Mouse (Mus musculus) left cerebral cortex, adult 18-20 months (tissue): ENCODE measurements around the gene Ppp2ca. TPM values are rescaled to one million over a fixed set of nuclear protein-coding genes. Genes with fewer than 3 reads are reported as not detected.
A peak's percentile ranks its signal among the peaks of the same experiment; 100 is the strongest.
"Not testable (repeated sequence)": the region's sequence is repeated elsewhere in the genome, so short reads cannot be mapped to it uniquely, and the experiment has no call there.

Experiments used
- DNase-seq, 2 experiments: peaks; one replicate each; pipeline ENCODE4 v3.0.0; 2021 to 2022; ENCODE audit warnings: low spot score in 2 of 2, mixed read lengths in 1 of 2
- microRNA-seq, 2 experiments: library from miRNA; unstranded; fragments of <30 nt; microRNA quantifications; one replicate each; pipeline ENCODE4 v1.2.0; 2021
- total RNA-seq, 2 experiments: library from RNA; stranded (reverse); gene quantifications; 2 replicates each; pipeline ENCODE4 v1.2.3; 2021

The Ppp2ca gene
- total RNA-seq, 2 experiments from 2014 or later: 120 to 124 TPM

DNA sequence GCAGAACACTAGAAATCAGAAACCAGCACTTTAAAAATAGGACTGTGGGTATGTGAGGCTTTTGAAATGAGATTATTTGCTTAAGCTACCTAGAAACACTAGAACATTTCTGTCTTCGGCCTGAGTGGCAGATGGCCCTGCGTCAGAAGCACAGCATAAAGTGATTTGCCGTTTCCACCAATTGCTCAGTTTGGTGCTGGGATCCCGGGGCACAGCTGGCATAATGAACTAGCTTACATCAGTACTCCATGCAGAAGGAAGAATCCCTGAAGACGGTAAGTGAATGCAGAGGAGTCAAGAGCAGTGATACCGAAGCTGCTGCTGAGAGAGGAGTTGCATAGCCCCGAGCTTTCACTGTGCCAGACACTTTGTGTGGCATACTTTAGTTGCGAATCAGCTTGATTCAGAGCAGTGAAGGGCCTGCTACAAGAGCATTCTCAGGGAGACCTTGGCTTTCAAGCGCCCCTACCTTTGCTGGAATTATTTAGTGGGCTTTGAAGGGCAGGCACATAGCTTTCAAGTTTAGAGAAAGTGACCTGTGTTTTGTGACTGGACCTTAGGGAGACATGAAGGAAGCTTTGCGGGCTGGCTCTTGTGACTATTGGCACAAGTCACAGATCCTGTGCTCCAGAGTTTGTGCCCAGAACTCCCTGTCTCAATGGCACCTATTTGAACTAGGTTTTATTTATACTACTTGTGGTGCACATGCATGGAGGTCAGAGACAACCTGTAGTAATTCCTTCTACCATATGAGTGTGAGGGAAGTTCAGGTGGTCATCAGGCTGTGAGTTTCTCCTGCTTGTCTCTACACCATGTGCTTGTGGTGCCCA is 31.4 kb downstream of the Ppp2ca start:
- DNase-seq: peak; percentile 60 to 80

DNA sequence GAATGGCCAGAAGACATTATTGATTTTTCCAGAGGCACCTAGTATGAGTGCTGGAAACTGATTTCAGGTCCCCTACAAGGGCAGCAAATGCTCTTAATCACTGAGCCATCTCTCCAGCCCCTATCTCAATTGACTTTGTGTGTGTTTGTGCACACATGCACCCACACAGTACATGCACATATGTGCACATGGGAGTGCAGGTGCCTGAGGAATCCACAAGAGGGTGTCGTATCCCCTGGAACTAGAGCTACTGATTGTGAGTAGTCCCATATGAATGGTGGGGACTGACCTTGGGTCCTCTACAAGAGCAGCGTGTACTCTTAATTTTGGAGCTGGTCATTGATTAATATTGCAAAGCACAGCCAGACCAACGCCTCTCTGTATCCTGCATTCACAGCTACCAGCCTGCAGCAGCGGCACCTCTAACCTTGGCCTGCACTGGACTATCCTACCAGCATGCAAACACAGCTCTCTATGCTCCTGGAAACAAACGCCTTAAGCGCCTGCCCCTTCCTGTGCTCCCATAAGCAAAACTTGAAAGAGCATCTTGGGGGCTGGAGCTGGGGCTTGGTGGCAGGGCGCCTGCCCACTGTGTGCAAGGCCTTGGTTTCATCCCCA is 32.1 kb downstream of the Ppp2ca start:
- DNase-seq: no peak

DNA sequence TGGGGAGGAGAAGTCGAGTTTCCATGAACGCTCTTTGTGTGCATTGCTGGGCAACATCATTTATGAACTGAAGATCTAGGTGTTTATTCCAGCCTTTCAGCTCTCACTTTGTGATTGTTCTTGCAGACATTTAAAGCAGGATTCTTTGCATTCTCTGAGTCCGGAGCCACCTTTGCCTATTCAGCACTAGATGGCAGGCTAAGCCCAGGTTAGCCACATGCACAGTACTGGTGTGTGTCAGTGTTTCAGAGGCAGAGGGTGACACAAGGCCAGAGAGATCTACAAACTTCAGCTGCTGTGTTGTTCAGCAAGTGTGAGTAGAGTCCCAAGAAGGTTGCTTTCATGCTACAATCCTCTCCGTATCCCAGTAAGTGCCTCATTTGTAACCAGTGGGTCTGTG is 45.2 kb downstream of the Ppp2ca start:
- DNase-seq: peak; percentile 39 to 53

DNA sequence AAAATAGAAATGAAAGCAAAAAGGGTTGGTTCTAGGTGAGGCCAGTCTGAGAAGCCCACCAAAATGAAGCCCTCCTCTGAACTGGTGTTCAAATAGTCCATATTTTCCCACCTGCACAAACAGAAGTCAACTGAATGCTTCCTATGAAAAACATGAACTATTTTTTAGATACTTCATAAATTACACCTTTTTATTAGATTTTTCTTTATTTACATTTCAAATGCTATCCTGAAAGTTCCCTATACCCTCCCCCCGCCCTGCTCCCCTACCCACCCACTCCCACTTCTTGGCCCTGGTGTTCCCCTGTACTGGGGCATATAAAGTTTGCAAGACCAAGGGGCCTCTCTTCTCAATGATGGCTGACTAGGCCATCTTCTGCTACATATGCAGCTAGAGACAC is 46.9 kb downstream of the Ppp2ca start, which contains the start of gene Olfr1373:
Gene Olfr1373, minus strand, starts transcription at position 101 of the 400 bp plus-strand sequence.
- not testable (repeated sequence) for DNase-seq

DNA sequence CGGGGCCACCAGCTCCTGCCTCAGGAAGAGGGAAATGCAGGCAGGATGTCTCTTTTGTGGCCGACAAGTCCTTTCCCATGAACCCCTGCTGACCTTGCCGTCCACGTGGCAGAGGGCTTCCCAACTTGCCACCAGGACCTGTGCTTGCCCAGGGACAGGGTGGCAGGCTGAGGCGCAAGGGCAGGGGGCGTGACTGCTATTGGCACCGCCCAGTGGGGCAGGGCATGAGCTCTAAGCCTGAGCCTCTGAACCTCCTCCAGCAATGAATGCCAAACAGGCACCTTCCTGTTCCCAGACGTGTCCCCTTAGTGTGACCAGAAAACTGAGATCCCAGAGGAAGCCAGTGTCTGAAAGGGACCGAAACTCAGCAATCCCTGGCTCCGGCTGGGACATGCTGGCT is 65.4 kb downstream of the Ppp2ca start:
- DNase-seq: no peak

DNA sequence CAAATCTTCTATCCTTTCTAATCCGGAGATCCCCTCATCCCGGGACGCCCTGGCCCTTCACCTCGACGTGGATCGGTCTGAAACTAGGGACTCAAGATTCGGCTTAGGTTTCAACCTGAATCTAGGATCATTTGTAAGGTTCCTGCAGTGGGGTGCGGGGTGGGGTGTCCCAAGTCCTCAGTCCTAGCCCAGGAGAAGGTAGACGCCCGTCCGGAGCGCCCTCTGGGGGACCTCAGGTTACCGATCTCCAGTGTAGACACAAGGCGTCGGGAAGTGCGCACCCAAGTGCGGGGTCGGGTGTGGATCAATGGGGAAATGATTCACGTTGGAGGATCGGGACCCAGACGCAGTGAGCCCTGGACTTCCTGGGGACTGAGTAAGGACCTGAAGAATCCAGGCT is 68.6 kb downstream of the Ppp2ca start:
- no peak for DNase-seq

DNA sequence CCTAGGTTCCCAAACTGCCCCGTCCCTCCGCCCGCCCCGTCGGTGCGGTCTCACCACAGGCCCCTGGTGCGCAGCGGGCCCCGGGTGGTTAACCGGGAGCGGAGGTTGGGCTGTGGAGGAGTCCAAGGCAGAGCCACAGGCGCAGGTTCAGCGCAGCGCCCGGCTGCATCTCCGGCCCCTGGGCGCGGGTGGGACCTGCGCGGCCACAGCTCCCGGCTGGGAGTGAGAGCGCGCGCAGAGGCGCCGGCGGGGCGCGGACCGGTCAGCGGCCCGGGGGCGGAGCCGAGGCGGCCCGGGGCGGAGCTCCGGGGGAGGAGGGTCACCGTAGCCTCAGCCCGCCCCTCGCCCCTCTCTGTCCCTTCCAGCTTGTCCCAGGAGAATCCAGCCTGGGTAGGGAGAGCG is 69.4 kb downstream of the Ppp2ca start:
- not testable (repeated sequence) for DNase-seq

DNA sequence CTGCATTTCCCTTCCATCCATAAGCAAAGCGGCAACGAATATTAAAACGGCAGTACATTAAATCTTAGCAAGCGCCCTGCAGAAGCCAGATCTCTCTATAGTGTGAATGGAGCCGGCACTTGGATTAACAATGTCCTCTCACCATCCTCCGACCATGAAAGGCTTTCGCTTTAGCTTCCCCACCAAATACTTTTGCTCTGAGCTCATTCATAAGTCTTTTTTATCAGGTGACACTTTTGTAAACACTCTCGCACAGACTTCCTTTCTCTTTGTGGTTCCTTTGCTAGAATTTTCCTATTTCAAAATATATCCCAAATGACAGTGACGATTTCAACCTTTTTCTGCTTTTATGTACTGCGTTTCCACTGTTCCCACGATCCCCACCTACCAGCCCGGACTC is 70.0 kb downstream of the Ppp2ca start:
- no peak for DNase-seq

Small RNAs within 50 kb of the gene (microRNA-seq; reads per million reads assigned to microRNA genes)
- gene Gm24157 (0 reads per million in 2 experiments), gene Mir3061 (12.2 to 14.4 reads per million in 2 experiments)

Other genes with a start within 250 kb of the Ppp2ca start
- 10 to 100 TPM; 65.4 to 70.5 TPM for gene Jade2, start 241.0 kb upstream of the Ppp2ca start, total RNA-seq
- gene Cdkn2aipnl, start 131.0 kb upstream of the Ppp2ca start, total RNA-seq: 10 to 100 TPM; 45.7 to 45.8 TPM
- gene Ube2b, start 97.9 kb upstream of the Ppp2ca start, total RNA-seq: 100 to 1,000 TPM; 189 to 191 TPM
- 10 to 100 TPM; 16.8 to 18.0 TPM for gene Cdkl3, start 94.5 kb upstream of the Ppp2ca start, total RNA-seq
- not detected for gene Olfr1373, start 46.8 kb downstream of the Ppp2ca start, total RNA-seq
- gene Olfr1371, start 115.3 kb downstream of the Ppp2ca start, total RNA-seq: not detected
- 100 to 1,000 TPM; 477 to 492 TPM for gene Skp1a, start 133.3 kb downstream of the Ppp2ca start, total RNA-seq
- 1 to 10 TPM; 4.6 to 6.3 TPM for gene Tcf7, start 184.3 kb downstream of the Ppp2ca start, total RNA-seq